Comparison of ENCODE assay signal across 21 mouse cellular contexts in genomic region chr4:150958536-150958935, GRCm38 (mm10). TPM values are rescaled to one million over a fixed set of nuclear protein-coding genes. Genes with fewer than 3 reads are reported as not detected.
"Had no signal": no experiment of that assay in that cellular context is flagged by ENCODE, and none has a peak within 500 bp of the region (broad histone marks: within the 10 kb centered on the region; RNA-seq: fewer than 3 reads in every experiment).

No protein-coding gene starts in this region.

- H3K9ac ChIP-seq: hindbrain, embryonic 15.5 days; limb, embryonic 12.5 days; liver, embryonic 13.5 days; liver, postnatal 0 days; midbrain, embryonic 13.5 days had no signal

- DNase-seq: layer of hippocampus, adult 9-11 months; layer of hippocampus, postnatal 36 days; liver; liver, embryonic 13.5 days; liver, postnatal 0 days; lung, postnatal 36 days; right cerebral cortex, postnatal 25 days; thymus, postnatal 4 days had no signal

- H3K27me3 ChIP-seq: hindbrain, embryonic 15.5 days; liver, embryonic 13.5 days; midbrain, embryonic 13.5 days had no signal

- H3K4me3 ChIP-seq: hindbrain, embryonic 15.5 days; limb, embryonic 12.5 days; liver, embryonic 13.5 days; midbrain, embryonic 13.5 days had no signal

- H3K4me2 ChIP-seq: hindbrain, embryonic 15.5 days; limb, embryonic 12.5 days; liver, embryonic 13.5 days; midbrain, embryonic 13.5 days had no signal

- H3K27ac ChIP-seq: hindbrain, embryonic 15.5 days; limb, embryonic 12.5 days; liver, embryonic 13.5 days; midbrain, embryonic 13.5 days had no signal

- H3K36me3 ChIP-seq: hindbrain, embryonic 15.5 days; limb, embryonic 12.5 days; liver, embryonic 13.5 days; midbrain, embryonic 13.5 days had no signal

- H3K9me3 ChIP-seq: hindbrain, embryonic 15.5 days; limb, embryonic 12.5 days; liver, embryonic 13.5 days; midbrain, embryonic 13.5 days had no signal

- ATAC-seq: inflammation-experienced regulatory T-cells, adult 6 months; intestine, postnatal 0 days; liver, postnatal 0 days; midbrain, embryonic 13.5 days had no signal

- H3K4me1 ChIP-seq: limb, embryonic 12.5 days; liver, embryonic 13.5 days had no signal

RNA-seq across cellular contexts. Expression of gene Uts2, which starts 38.4 kb away (rescaled TPM):
- total RNA-seq: layer of hippocampus, adult 18-20 months; layer of hippocampus, postnatal 36 days; left cerebral cortex, adult 8-10 months; left cerebral cortex, postnatal 25 days; megakaryocyte progenitor cell, adult 5-6 weeks; midbrain, postnatal 0 days had no signal
- polyA plus RNA-seq: inflammation-experienced regulatory T-cells, adult 6 months; intestine, postnatal 0 days; limb, embryonic 12.5 days; liver, embryonic 13.5 days; liver, postnatal 0 days; lung, embryonic 16.5 days; midbrain, embryonic 13.5 days; midbrain, postnatal 0 days; small intestine, adult 2 months; stomach, embryonic 16.5 days had no signal

RNA-seq across cellular contexts. Expression of gene Tnfrsf9, which starts 44.2 kb away (rescaled TPM):
- total RNA-seq: megakaryocyte progenitor cell, adult 5-6 weeks; midbrain, postnatal 0 days had no signal
